Mouse (Mus musculus): ENCODE results near the gene Cuedc2.

GRCm38 (mm10) chr19:46321101-46321943, 17.2 kb downstream of the Cuedc2 start:
- TF ChIP-seq CTCF (conservative IDR thresholded peaks at IDR 0.05; ENCODE audit: insufficient read depth, insufficient read length, low read depth, low read length) (no peak), POLR2A (IDR thresholded peaks at IDR 0.05; ENCODE audit: low read depth, low read length) (no peak)

All from kidney, adult 2 months (tissue).